Mouse (Mus musculus): ENCODE measurements around the gene Prim2. TPM values are rescaled to one million over a fixed set of nuclear protein-coding genes. Genes with fewer than 3 reads are reported as not detected.

Prim2 gene
- polyA plus RNA-seq, 1 experiment from 2014 or later: 21.3 TPM

DNA sequence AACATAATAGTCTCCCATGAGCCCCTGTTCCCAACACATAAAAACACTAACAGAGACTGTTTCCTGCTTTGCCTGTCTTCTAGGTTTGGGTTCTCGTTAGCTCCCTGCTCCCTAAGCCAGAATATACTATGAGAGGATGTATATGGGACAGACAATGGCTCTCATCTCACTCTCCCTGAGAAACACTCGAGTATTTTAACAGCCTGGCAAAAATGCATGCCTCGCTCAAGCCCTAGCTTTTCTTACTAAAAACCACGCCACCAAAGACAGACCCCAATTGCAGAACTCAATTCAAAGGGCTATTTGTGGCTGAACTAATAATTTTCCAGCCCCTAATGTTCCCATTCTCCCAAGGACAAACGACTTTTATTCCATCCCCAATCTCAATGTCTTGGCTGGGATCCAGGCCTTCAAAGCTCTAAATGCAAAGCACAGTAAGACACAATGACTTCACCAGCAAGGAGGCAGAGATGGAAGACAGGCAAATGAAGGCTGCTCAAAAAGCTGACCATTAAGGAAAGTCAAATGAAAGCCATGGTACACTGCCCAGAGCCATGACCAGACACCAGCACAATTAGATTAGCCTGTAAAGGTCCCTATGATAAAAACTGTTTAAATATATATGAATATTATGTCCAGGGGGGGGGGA lies 70.5 kb downstream of the Prim2 start:
- Histone ChIP-seq H3K27me3 (replicated peaks) (no peaks in the 10 kb centered on the region), H3K4me2 (no peak overlapping the region), H3K27ac (replicated peaks) (no peak overlapping the region), H3K9ac (replicated peaks) (no peak overlapping the region), H3K4me1 (no peaks in the 10 kb centered on the region), H3K4me3 (replicated peaks) (no peak overlapping the region), H3K9me3 (replicated peaks) (no peaks in the 10 kb centered on the region), H3K36me3 (no peaks in the 10 kb centered on the region)
- ATAC-seq (ENCODE audit: low FRiP score): no peak
- WGBS: 36% methylated on average over 5 of the region's 5 CpGs

DNA sequence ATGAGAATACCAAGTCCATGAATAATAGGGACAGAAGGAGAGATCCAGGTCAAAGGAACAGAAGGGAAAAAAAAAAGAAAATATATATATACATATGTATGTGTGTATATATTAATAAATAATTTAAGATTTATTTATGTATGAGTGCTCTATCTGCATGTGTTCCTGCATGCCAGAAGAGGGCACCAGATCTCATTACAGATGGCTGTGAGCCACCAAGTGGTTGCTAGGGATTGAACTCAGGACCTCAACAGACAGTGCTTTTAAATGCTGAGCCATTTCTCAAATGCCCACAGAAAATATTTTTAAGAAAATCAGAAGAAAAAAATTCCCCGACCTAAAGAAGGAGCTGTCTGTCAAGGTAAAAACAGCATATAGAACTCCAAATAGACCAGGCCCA lies 72.6 kb downstream of the Prim2 start:
- no peaks in the 10 kb centered on the region for H3K9me3 ChIP-seq (replicated peaks)
- no peak overlapping the region for H3K27ac ChIP-seq (replicated peaks)
- no peak overlapping the region for H3K4me3 ChIP-seq (replicated peaks)
- no peak overlapping the region for H3K4me2 ChIP-seq
- no peaks in the 10 kb centered on the region for H3K27me3 ChIP-seq (replicated peaks)
- H3K9ac ChIP-seq (replicated peaks): no peak overlapping the region
- no peak for ATAC-seq (ENCODE audit: low FRiP score)
- H3K4me1 ChIP-seq: no peaks in the 10 kb centered on the region
- 87% methylated on average over 1 of the region's 1 CpGs for WGBS
- no peaks in the 10 kb centered on the region for H3K36me3 ChIP-seq

DNA sequence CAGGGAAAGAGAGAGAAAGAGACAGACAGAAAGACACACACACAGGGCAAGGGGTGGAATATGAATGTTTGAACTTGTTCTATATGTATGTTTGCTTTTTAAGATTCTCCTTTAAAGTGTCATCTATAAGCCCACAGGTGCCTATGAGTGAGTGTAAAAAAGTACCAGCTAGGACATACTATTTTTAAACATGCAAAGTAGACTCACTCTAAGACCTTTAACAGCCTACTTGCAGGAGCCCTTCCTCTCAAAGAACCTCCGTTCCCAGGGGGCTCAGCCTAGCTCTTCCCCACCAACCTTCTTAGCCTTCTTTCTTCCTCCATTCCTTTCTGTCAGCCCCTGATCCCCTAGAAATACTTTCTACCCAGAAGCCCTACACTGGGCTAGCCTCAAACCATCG lies 73.7 kb downstream of the Prim2 start:
- Histone ChIP-seq H3K4me2 (no peak overlapping the region), H3K9ac (replicated peaks) (no peak overlapping the region), H3K27me3 (replicated peaks) (no peaks in the 10 kb centered on the region), H3K27ac (replicated peaks) (no peak overlapping the region), H3K4me1 (0 out of 2 replicates have a peak, but pooled peaks cover 2% of the 10 kb centered on the region), H3K9me3 (replicated peaks) (no peaks in the 10 kb centered on the region), H3K4me3 (replicated peaks) (no peak overlapping the region), H3K36me3 (no peaks in the 10 kb centered on the region)
- no peak for ATAC-seq (ENCODE audit: low FRiP score)
- WGBS: 95% methylated on average over 2 of the region's 2 CpGs

DNA sequence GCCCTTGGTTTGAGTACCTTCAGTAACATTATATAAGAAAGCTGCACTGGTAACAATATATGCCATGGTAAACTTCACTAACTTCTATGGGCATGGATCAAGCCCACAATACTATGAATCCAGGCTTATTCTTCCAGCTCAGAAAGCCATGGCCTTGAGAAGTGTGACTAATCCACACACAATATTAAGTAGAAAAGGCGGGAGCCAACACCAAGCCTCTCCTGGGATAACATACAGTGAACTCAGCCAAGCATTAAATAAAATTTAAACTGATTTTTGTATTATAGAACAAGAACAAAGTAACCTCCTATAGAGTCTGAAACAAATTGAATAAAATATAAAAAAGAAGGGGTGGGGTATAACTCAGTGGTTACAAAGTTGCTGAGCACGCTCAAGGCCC lies 74.6 kb downstream of the Prim2 start:
- 0 out of 2 replicates have a peak, but pooled peaks cover 3% of the 10 kb centered on the region for H3K4me1 ChIP-seq
- H3K36me3 ChIP-seq: no peaks in the 10 kb centered on the region
- H3K4me3 ChIP-seq (replicated peaks): no peak overlapping the region
- no peaks in the 10 kb centered on the region for H3K27me3 ChIP-seq (replicated peaks)
- no peak overlapping the region for H3K9ac ChIP-seq (replicated peaks)
- no peak overlapping the region for H3K4me2 ChIP-seq
- H3K9me3 ChIP-seq (replicated peaks): no peaks in the 10 kb centered on the region
- no peak for ATAC-seq (ENCODE audit: low FRiP score)
- no peak overlapping the region for H3K27ac ChIP-seq (replicated peaks)
- WGBS: 49% methylated on average over 2 of the region's 2 CpGs

DNA sequence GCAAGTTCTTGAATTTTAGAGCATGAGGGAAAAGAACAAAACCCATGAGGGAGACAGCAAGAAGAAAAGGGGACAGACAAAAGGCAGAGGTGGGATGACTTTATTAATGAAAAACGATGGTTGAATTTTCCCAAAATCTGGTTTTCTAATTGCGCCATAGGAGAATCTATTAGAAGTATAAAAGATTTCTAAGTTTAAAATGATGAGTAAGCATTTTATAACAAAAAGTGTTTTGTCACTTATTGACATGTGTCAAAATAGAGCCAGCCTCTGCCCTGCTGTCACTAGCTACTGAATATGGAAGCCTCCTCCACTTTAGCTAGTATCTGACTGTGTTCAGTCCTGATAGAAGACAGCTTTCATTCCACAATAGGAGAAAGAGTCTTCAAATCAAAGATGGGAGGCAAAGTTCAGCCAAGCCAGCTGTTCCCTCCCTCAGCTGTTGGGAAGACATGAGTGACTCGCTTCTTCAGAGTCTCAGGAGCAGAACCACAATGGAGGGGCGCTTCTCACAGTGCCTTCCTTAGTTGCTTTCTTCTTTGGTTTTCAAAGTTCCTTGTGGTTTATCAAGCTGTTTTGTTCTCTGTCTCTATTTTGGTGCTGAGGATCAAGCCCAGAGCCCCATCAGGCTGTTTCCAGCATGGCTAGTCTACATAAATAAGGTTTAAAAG lies 75.7 kb downstream of the Prim2 start:
- Histone ChIP-seq H3K9ac (replicated peaks) (no peak overlapping the region), H3K36me3 (no peaks in the 10 kb centered on the region), H3K27ac (replicated peaks) (no peak overlapping the region), H3K4me2 (no peak overlapping the region), H3K4me3 (replicated peaks) (no peak overlapping the region), H3K4me1 (0 out of 2 replicates have a peak, but pooled peaks cover 3% of the 10 kb centered on the region), H3K9me3 (replicated peaks) (no peaks in the 10 kb centered on the region), H3K27me3 (replicated peaks) (no peaks in the 10 kb centered on the region)
- no peak for ATAC-seq (ENCODE audit: low FRiP score)
- 92% methylated on average over 4 of the region's 4 CpGs for WGBS

DNA sequence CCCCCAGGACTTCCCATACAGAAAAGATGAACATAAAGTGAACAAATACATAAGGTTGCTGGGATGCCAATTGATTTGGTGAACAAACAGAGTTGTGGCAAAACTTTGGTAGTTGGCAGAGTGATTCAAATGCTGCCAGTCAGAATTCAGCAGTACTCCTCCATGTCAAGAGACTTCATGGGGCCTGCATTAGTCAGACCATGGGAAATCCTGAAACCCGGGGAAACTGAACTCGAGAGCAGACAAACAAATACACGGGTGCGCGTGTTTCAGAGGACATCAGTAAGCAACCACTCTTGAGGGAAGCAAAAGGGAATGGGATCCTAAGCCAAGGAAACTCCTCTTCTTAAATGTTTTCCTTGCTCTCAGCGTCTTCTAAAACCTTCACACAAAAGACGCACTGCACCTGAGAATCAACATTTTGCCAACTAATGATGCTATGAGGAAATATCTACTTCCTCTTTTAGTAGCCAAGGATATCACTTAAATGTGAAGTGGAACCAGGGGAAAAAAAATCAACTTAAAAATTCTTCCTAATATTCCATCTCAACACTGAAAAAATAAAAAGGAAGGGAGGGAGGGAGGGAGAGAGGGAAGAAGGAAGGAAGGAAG lies 77.5 kb downstream of the Prim2 start:
- no peak overlapping the region for H3K4me3 ChIP-seq (replicated peaks)
- ATAC-seq (ENCODE audit: low FRiP score): no peak
- H3K36me3 ChIP-seq: no peaks in the 10 kb centered on the region
- no peak overlapping the region for H3K27ac ChIP-seq (replicated peaks)
- H3K27me3 ChIP-seq (replicated peaks): no peaks in the 10 kb centered on the region
- no peak overlapping the region for H3K9ac ChIP-seq (replicated peaks)
- H3K4me2 ChIP-seq: no peak overlapping the region
- WGBS: 93% methylated on average over 7 of the region's 7 CpGs
- no peaks in the 10 kb centered on the region for H3K9me3 ChIP-seq (replicated peaks)
- H3K4me1 ChIP-seq: 0 out of 2 replicates have a peak, but pooled peaks cover 3% of the 10 kb centered on the region

DNA sequence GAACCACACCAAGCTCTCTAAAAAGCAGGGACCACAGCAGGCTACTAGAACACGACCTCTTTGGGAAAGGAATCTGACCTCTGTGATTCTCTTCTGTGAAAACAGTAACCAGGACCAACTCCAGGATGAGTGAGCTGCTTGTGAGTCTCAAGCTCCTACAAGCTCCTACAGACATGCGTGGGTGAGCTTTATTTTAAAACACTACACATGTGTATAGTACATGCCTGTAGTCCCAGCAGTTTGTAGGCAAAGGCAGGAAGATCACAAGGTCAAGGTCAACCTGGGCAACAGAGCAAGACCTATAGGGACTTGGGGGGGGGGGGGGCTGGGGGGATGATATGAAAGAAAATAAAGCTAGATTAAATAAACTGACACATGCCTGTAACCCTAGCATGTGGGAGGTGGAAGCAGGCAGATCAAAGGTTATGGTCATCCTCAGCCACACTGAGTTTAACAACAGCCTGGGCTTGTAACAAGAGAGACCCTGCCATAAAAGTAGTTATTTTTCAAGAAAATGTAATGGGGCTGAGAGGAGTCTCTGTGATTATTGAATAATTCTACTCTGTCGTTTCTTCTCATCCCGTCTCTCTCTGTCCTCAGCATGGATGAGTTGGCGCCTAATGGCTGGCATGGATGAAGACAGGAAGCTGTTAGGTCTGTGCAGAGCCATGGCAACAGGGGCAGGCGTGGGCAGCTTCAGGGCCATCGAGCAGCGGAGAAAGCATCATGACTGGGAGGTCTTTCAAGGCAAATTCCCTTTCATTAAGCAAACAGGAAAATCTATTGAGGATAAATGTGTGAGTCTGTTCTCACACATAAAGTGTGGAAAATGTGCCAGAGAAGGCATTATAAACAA lies 78.8 kb downstream of the Prim2 start:
- peak; percentile 72; the same call in 1 of the 2 replicates for ATAC-seq (ENCODE audit: low FRiP score)
- 0 out of 2 replicates have a peak, but pooled peaks cover 3% of the 10 kb centered on the region for H3K4me1 ChIP-seq
- no peak overlapping the region for H3K4me3 ChIP-seq (replicated peaks)
- no peak overlapping the region for H3K9ac ChIP-seq (replicated peaks)
- no peaks in the 10 kb centered on the region for H3K36me3 ChIP-seq
- 52% methylated on average over 8 of the region's 8 CpGs for WGBS
- no peak overlapping the region for H3K27ac ChIP-seq (replicated peaks)
- H3K27me3 ChIP-seq (replicated peaks): no peaks in the 10 kb centered on the region
- H3K4me2 ChIP-seq: no peak overlapping the region
- H3K9me3 ChIP-seq (replicated peaks): no peaks in the 10 kb centered on the region

DNA sequence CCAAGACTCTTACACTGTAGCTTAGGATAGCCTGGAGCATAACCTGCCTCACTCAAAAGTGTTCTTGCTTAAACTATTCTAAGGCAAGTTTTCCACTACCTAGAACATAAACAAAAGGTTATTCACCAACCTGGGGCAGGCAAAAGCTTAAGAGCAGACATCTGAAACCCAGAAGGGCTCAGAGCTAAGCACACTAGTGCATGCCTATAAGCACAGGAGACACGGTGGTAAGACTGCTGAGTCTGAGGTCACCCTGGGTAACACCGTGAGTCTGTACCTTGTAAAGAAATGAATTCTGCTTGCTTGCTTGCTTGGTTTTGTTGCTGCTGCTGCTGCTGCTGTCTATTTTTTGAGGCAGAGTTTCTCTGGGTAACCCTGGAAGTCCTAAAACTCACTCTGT lies 80.1 kb downstream of the Prim2 start:
- Histone ChIP-seq H3K36me3 (no peaks in the 10 kb centered on the region), H3K4me1 (0 out of 2 replicates have a peak, but pooled peaks cover 3% of the 10 kb centered on the region), H3K9ac (replicated peaks) (no peak overlapping the region), H3K4me3 (replicated peaks) (no peak overlapping the region), H3K9me3 (replicated peaks) (no peaks in the 10 kb centered on the region), H3K4me2 (no peak overlapping the region), H3K27me3 (replicated peaks) (no peaks in the 10 kb centered on the region), H3K27ac (replicated peaks) (no peak overlapping the region)
- 62% methylated on average over 2 of the region's 2 CpGs for WGBS
- no peak for ATAC-seq (ENCODE audit: low FRiP score)

DNA sequence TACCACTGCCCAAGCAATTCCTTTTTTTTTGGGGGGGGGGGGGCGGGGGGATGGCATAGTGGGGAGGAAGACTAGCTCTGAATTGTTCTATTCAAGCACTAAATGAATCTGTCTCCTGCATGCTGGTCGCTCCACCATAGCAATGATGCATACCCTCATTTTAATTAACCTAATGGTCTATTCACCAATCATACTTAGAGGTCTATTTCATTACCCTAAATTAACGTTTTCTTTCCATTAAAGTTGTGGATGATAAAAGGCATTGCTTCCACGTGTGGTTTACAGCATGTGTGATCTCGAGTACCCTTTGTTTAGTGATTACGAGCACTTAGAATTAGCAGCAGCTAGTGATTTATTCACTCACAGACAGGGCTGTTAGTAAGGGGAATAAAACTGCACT lies 81.0 kb downstream of the Prim2 start:
- no peak overlapping the region for H3K27ac ChIP-seq (replicated peaks)
- H3K27me3 ChIP-seq (replicated peaks): no peaks in the 10 kb centered on the region
- no peak overlapping the region for H3K4me3 ChIP-seq (replicated peaks)
- H3K4me2 ChIP-seq: no peak overlapping the region
- no peaks in the 10 kb centered on the region for H3K36me3 ChIP-seq
- H3K4me1 ChIP-seq: 0 out of 2 replicates have a peak, but pooled peaks cover 3% of the 10 kb centered on the region
- peak; percentile 41; the same call in 1 of the 2 replicates for ATAC-seq (ENCODE audit: low FRiP score)
- H3K9me3 ChIP-seq (replicated peaks): no peaks in the 10 kb centered on the region
- 23% methylated on average over 6 of the region's 6 CpGs for WGBS
- no peak overlapping the region for H3K9ac ChIP-seq (replicated peaks)

DNA sequence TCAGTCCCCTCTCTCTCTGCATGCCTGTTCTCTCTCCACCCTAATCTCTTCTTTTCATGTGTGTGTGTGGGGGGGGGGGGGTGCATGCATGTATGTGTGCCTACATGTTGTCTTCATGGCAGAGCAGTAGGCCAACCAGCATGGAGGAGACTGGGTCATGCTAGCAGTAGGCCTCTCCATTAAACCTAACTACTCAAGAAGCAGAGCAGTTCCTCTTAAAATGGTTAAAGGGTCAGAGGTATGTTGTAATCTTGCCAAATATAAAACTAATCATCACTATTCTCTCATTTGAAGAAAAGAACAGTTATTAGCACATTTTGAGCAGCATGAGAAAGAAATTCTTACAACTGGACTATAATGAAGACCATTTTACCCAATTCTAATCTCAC lies 85.0 kb downstream of the Prim2 start:
- Histone ChIP-seq H3K9me3 (replicated peaks) (no peaks in the 10 kb centered on the region), H3K4me2 (no peak overlapping the region), H3K4me3 (replicated peaks) (no peak overlapping the region), H3K36me3 (no peaks in the 10 kb centered on the region), H3K4me1 (no peaks in the 10 kb centered on the region), H3K27me3 (replicated peaks) (no peaks in the 10 kb centered on the region), H3K27ac (replicated peaks) (no peak overlapping the region), H3K9ac (replicated peaks) (no peak overlapping the region)
- no peak for ATAC-seq (ENCODE audit: low FRiP score)

DNA sequence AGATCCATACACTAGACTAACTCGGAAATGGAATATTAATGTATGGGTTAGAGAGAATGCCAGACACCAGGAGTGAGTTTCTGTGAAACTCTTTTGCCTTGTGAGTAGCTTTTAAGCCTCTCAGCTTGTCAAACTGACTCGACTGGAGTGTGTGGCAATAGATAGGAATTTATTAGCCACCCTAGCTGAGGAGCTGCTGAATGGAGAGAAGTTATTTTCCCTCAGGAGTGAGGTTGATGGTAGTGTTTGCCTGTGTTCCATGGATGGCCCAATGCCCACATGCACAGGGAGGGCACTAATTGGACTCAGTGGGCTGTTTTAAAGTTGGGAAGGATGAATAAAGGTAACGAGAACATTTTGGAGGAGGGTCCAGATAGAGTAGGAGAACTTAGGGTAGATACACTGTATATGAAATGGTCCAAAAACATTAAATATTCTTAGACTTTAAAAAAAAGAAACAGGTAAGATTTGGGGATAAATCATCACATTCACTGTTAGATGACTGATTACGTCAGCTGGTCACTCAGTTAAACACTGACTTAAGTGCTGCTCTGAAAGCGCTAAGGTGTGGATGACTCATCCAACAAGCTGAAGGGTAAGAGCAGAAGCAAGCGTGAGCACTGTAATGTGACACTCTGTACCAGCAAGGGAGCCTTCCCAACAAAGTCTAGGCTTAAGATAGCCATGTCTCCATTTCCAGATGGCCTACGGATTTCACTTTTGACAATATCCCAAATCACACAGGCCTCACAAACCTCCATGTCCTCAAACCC lies 85.6 kb downstream of the Prim2 start:
- Histone ChIP-seq H3K9me3 (replicated peaks) (no peaks in the 10 kb centered on the region), H3K27me3 (replicated peaks) (no peaks in the 10 kb centered on the region), H3K4me2 (no peak overlapping the region), H3K4me1 (no peaks in the 10 kb centered on the region), H3K36me3 (no peaks in the 10 kb centered on the region), H3K4me3 (replicated peaks) (no peak overlapping the region), H3K9ac (replicated peaks) (no peak overlapping the region), H3K27ac (replicated peaks) (no peak overlapping the region)
- ATAC-seq (ENCODE audit: low FRiP score): no peak
- WGBS: 89% methylated on average over 7 of the region's 7 CpGs

All from neural tube, embryonic 15.5 days (tissue).